Mouse (Mus musculus): ENCODE results near the gene Pianp.

DNA sequence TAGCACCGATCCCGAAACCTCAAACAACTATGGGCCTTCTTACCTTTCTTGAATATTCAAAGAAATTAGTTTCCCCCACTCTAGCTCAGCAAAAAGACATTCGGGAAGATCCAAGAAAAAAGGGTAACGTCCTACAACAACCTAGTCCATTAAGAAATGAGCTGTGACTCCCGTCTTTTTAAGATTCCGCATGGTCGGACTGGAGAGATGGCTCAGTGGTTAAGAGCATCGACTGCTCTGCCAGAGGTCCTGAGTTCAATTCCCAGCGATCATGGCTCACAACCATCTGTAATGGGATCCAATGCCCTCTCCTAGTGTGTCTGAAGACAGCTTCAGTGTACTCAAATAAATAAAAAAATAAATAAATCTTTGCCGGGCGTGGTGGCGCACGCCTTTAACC, 11.6 kb downstream of the Pianp start:
- no peak for TF ChIP-seq CTCF (IDR thresholded peaks at IDR 0.05; ENCODE audit: insufficient read depth, low read length)
- no peak for TF ChIP-seq POLR2A (IDR thresholded peaks at IDR 0.05; ENCODE audit: borderline replicate concordance, extremely low read depth, low read depth, low read length)
